Mouse (Mus musculus) neural tube, embryonic 15.5 days (tissue): Measurements from ENCODE around the gene Zfp719. TPM values are rescaled to one million over a fixed set of nuclear protein-coding genes. Genes with fewer than 3 reads are reported as not detected.

Source experiments
- ATAC-seq: fragments of 200-750 bp; cut with Nextera tagmentation; 2 replicates; pipeline ENCODE4 v1.8.0; 2017; ENCODE audit warnings: mild to moderate bottlenecking, moderate TSS enrichment, moderate library complexity; ENCODE audit not compliant: low FRiP score
- H3K27ac ChIP-seq: fragments of 300-500 bp; sonication (generic); replicated peaks from 2 replicates; pipeline ENCODE4 v1.5.1; 2015; ENCODE audit warnings: mild to moderate bottlenecking, inconsistent platforms
- H3K27me3 ChIP-seq: fragments of 300-500 bp; sonication (generic); replicated peaks from 2 replicates; pipeline ENCODE4 v1.6.1; 2015; ENCODE audit warnings: inconsistent platforms
- H3K36me3 ChIP-seq: fragments of 300-500 bp; sonication (generic); 2 replicates; pipeline ENCODE4 v1.6.1; 2015; ENCODE audit warnings: inconsistent platforms
- H3K4me1 ChIP-seq: fragments of 300-500 bp; sonication (generic); 2 replicates; pipeline ENCODE4 v1.6.1; 2015; ENCODE audit warnings: inconsistent platforms
- H3K4me2 ChIP-seq: fragments of 300-500 bp; sonication (generic); 2 replicates; pipeline ENCODE4 v1.6.1; 2015; ENCODE audit warnings: inconsistent platforms, mild to moderate bottlenecking, moderate library complexity
- H3K4me3 ChIP-seq: fragments of 300-500 bp; sonication (generic); replicated peaks from 2 replicates; pipeline ENCODE4 v1.5.1; 2015; ENCODE audit warnings: mild to moderate bottlenecking, inconsistent platforms
- H3K9ac ChIP-seq: fragments of 300-500 bp; sonication (generic); replicated peaks from 2 replicates; pipeline ENCODE4 v1.6.1; 2015; ENCODE audit warnings: mild to moderate bottlenecking, inconsistent platforms
- H3K9me3 ChIP-seq: fragments of 300-500 bp; sonication (generic); replicated peaks from 2 replicates; pipeline ENCODE4 v1.6.1; 2016; ENCODE audit warnings: inconsistent platforms
- WGBS: fragments of 180-500 bp; shearing (Covaris S2); methylation state at CpG from one replicate; pipeline ENCODE4 v1.1.7; 2015; ENCODE audit warnings: mixed read lengths; 5-methylcytosine and 5-hydroxymethylcytosine counted together
- polyA plus RNA-seq: library from polyadenylated mRNA; unstranded; fragments of >200 nt; fragmentation: Nextera tagmentation; extraction: Ambion mirVana; gene quantifications from 2 replicates; pipeline ENCODE4 v1.2.1, GENCODE M21; 2015

Zfp719 gene
- 13.3 and 13.7 TPM in 2 replicates for polyA plus RNA-seq

- peaks cover 20% of the 10 kb centered on the region for H3K36me3 ChIP-seq
- WGBS = under 1% methylated on average over 37 of the region's 37 CpGs
Observed at GRCm38 (mm10) chr7:43579440-43580171, at the start of gene Zfp719. Gene Zfp719 (plus strand): TSS chr7:43579610.

GRCm38 (mm10) chr7:43530216-43530785, 49.1 kb upstream of the Zfp719 start:
- no peak overlapping the region for H3K27ac ChIP-seq
- no peaks in the 10 kb centered on the region for H3K9me3 ChIP-seq
- no peak overlapping the region for H3K9ac ChIP-seq
- 81% methylated on average over 8 of the region's 8 CpGs for WGBS
- H3K4me1 ChIP-seq = no peaks in the 10 kb centered on the region
- no peaks in the 10 kb centered on the region for H3K36me3 ChIP-seq
- H3K4me3 ChIP-seq = no peak overlapping the region
- no peaks in the 10 kb centered on the region for H3K27me3 ChIP-seq
- no peak for ATAC-seq
- no peak overlapping the region for H3K4me2 ChIP-seq

More at GRCm38 (mm10) chr7:43579440-43580171, at the start of gene Zfp719:
- Histone ChIP-seq H3K9me3 (no peaks in the 10 kb centered on the region), H3K4me1 (peaks cover 28% of the 10 kb centered on the region), H3K27ac (peak within 1 kb of the TSS; percentile 95), H3K9ac (peak within 1 kb of the TSS; percentile 96), H3K27me3 (no peaks in the 10 kb centered on the region), H3K4me2 (peak within 1 kb of the TSS; percentile 84), H3K4me3 (peak within 1 kb of the TSS; percentile 75)
- peak; percentile 99 for ATAC-seq

DNA sequence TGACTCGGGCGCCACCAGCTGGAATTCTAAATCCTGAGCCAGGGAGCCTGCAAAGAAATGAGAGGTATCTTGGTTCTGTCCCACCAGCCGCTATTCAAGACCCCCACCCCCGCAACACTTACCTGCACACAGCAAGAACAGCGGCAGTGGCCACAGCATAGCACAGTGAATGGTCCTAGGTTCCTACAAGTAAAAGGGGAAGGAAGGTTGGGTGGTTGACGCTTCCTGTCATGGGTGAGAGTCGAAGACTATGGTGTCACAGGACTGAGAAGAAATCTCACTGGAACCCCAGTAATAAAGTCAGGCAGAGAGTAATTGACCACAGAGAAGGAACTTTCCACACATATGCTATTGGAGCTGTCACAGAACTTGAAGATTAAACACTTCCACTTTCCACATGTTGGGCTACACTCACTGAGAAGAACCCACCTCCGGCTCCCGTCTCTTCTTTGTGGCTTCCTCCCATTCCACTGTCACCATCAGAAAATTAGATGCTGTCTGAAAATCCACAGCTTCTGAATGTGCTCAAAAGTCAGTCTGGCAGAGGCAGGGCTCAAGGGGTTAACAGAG, 46.4 kb upstream of the Zfp719 start:
- H3K36me3 ChIP-seq = no peaks in the 10 kb centered on the region
- ATAC-seq = no peak

DNA sequence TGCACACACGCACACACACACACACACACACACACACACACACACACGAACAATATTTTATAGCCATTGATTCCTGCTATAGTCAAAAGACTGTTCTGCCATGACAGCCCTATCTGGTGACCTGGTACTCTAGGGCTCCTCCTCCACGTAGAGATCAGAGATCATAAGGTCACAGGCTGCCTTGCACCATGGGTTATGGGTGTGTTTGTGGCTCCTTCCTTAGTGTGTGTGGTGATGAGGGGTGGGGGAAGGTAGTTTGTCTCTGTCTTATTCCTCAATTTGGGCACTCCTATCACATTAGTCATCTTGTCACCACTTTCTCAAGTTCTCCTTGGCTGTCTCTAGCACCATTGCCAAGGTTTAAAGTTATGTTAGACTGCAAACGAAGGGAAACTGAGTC, 40.9 kb upstream of the Zfp719 start:
- Histone ChIP-seq H3K36me3 (no peaks in the 10 kb centered on the region), H3K27me3 (no peaks in the 10 kb centered on the region), H3K27ac (no peak overlapping the region), H3K4me1 (no peaks in the 10 kb centered on the region), H3K4me3 (no peak overlapping the region), H3K4me2 (no peak overlapping the region), H3K9me3 (no peaks in the 10 kb centered on the region), H3K9ac (no peak overlapping the region)
- 80% methylated on average over 4 of the region's 4 CpGs for WGBS
- ATAC-seq = no peak

More for the DNA sequence above, 46.4 kb upstream of the Zfp719 start:
- Histone ChIP-seq H3K27ac (no peak overlapping the region), H3K9ac (no peak overlapping the region), H3K27me3 (no peaks in the 10 kb centered on the region), H3K4me3 (no peak overlapping the region), H3K4me1 (no peaks in the 10 kb centered on the region), H3K4me2 (no peak overlapping the region), H3K9me3 (no peaks in the 10 kb centered on the region)
- WGBS = 86% methylated on average over 9 of the region's 9 CpGs

DNA sequence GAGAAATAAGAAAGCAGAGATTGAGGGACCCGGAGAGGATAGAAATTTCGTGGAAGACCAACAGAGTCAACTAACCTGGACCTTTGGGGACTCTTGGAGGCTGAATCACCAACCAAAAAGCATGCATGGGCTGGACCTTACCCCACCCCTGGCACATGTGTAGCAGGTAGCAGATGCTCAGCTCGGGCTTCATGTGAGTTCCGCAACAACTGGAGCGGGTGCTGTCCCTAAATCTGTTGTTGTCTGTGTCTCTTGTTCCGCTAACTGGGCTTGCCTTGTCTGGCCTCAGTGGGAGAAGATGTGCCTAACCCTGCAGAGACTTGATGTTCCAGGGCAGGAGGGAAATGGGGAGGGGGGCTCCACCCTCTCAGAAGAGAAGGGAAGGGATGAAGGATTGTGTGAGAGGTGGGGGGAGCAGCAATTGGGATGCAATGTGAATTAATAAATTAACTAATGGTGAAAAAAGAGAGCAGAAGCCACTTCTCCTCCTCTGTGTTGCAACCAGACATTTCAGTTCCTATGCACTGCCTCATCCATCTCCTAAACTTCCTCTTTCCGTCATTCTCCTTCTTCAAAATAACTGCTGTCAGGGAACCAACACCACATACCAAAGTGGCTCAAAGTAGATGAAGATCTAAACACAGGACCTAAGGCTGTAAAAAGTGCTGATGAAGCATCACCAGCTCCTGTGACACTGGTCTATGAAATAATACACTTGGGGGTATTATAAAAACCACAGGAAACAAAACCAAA, 35.0 kb upstream of the Zfp719 start, which contains the start of gene Cd33:
Gene Cd33, minus strand, starts transcription at position 204 of the 753 bp plus-strand sequence.
- H3K4me3 ChIP-seq = no peak within 1 kb of the TSS
- ATAC-seq = no peak
- no peak within 1 kb of the TSS for H3K9ac ChIP-seq
- no peaks in the 10 kb centered on the region for H3K27me3 ChIP-seq
- WGBS = 89% methylated on average over 7 of the region's 7 CpGs
- no peaks in the 10 kb centered on the region for H3K36me3 ChIP-seq
- H3K9me3 ChIP-seq = no peaks in the 10 kb centered on the region
- H3K4me2 ChIP-seq = no peak within 1 kb of the TSS
- H3K27ac ChIP-seq = no peak within 1 kb of the TSS
- no peaks in the 10 kb centered on the region for H3K4me1 ChIP-seq

- Histone ChIP-seq H3K9me3 (no peaks in the 10 kb centered on the region), H3K9ac (no peak overlapping the region), H3K4me1 (no peaks in the 10 kb centered on the region), H3K4me2 (no peak overlapping the region), H3K36me3 (no peaks in the 10 kb centered on the region), H3K4me3 (no peak overlapping the region), H3K27ac (no peak overlapping the region), H3K27me3 (no peaks in the 10 kb centered on the region)
- 74% methylated on average over 7 of the region's 7 CpGs for WGBS
- no peak for ATAC-seq
Observed at GRCm38 (mm10) chr7:43545656-43546545, 33.5 kb upstream of the Zfp719 start.

DNA sequence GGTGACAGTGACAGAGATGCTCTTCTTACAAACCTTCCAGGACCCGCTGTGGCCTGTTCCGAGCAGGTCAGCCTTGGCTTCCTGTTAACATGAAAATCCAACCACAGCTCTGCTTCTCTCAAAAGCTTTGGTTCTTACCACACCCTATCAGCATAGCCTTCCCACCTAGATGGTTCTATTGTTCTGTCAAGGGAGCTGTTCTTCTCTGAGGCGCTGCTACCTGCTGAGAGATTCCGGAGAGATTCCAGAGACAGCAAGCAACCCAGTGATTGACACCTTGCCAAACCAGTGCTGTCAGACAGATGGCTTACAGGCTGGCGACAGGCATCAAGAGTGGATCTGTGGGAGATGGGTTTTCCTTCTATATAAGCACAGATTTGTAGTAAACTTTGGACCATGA, 31.7 kb upstream of the Zfp719 start:
- no peaks in the 10 kb centered on the region for H3K36me3 ChIP-seq
- WGBS = 48% methylated on average over 5 of the region's 5 CpGs

DNA sequence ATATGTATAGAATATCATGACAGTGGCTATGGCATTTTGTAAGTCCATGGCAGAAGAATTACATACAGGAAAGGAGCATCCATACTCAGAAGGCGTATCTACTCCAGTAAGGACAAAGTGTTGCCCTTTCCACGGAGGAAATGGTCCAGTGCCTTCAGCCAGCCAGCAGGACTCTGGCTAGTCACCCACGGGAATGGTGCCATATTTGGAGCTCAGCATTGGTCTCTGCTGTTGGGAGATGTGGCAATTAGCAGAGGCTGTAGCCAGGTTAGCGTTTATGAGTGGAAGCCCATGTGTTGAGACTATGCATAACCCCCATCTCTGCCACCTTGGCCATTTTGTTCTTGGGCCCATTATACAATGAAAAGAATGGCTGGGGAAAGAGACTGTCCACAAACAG, 31.2 kb upstream of the Zfp719 start:
- H3K36me3 ChIP-seq = no peaks in the 10 kb centered on the region
- 80% methylated on average over 4 of the region's 4 CpGs for WGBS
- H3K27ac ChIP-seq = no peak overlapping the region
- H3K4me3 ChIP-seq = no peak overlapping the region
- H3K27me3 ChIP-seq = no peaks in the 10 kb centered on the region
- no peak overlapping the region for H3K9ac ChIP-seq
- no peaks in the 10 kb centered on the region for H3K9me3 ChIP-seq
- H3K4me2 ChIP-seq = no peak overlapping the region
- H3K4me1 ChIP-seq = no peaks in the 10 kb centered on the region
- ATAC-seq = no peak

More for the DNA sequence above, 31.7 kb upstream of the Zfp719 start:
- Histone ChIP-seq H3K27me3 (no peaks in the 10 kb centered on the region), H3K27ac (no peak overlapping the region), H3K4me1 (no peaks in the 10 kb centered on the region), H3K9me3 (no peaks in the 10 kb centered on the region), H3K4me2 (no peak overlapping the region), H3K4me3 (no peak overlapping the region), H3K9ac (no peak overlapping the region)
- no peak for ATAC-seq

GRCm38 (mm10) chr7:43553153-43553552, 26.3 kb upstream of the Zfp719 start:
- Histone ChIP-seq H3K9ac (no peak overlapping the region), H3K4me2 (no peak overlapping the region), H3K4me1 (no peaks in the 10 kb centered on the region), H3K36me3 (no peaks in the 10 kb centered on the region), H3K27ac (no peak overlapping the region), H3K27me3 (no peaks in the 10 kb centered on the region), H3K4me3 (no peak overlapping the region), H3K9me3 (no peaks in the 10 kb centered on the region)
- 83% methylated on average over 4 of the region's 4 CpGs for WGBS
- ATAC-seq = no peak

DNA sequence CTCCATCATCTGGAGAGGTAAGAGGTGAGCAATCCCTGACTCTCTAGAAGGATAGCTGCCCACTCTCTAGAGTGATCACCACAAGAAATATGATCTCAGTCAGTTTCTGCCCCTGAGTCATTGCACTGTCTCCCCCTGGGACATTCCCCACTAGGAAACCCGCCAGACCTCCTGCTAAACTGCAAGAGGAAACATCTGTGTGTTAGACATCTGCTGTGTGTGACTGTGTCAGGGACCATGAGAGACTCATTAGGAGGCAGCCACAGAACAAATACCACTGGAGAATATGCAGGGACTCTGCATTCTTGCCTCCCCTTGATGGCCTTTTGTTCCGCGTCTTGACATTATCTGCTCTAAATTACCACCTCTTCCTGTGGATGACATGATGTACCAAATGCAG, 24.9 kb upstream of the Zfp719 start:
- H3K4me3 ChIP-seq = no peak overlapping the region

DNA sequence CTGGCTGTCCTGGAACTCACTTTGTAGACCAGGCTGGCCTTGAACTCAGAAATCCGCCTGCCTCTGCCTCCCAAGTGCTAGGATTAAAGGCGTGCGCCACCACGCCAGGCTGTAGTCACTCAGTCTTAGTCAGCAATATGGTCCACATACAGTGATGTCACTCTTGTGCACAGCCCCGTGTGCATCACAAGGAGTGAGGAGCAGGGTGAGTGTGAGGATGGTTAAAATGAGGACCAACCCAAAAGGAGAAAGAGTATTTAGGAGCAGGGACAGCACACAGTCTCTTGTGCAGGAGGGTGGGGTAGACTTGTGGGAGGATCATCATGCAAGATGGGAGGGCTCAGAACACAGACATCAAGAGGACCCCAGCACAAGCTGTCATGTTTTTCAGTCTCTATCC, 24.1 kb upstream of the Zfp719 start:
- no peak overlapping the region for H3K4me2 ChIP-seq
- 93% methylated on average over 5 of the region's 5 CpGs for WGBS

More for the DNA sequence above, 24.9 kb upstream of the Zfp719 start:
- Histone ChIP-seq H3K36me3 (no peaks in the 10 kb centered on the region), H3K4me1 (no peaks in the 10 kb centered on the region), H3K4me2 (no peak overlapping the region), H3K27ac (no peak overlapping the region), H3K27me3 (no peaks in the 10 kb centered on the region), H3K9ac (no peak overlapping the region), H3K9me3 (no peaks in the 10 kb centered on the region)
- 49% methylated on average over 3 of the region's 3 CpGs for WGBS
- no peak for ATAC-seq

More for the DNA sequence above, 24.1 kb upstream of the Zfp719 start:
- Histone ChIP-seq H3K27me3 (no peaks in the 10 kb centered on the region), H3K4me3 (no peak overlapping the region), H3K36me3 (no peaks in the 10 kb centered on the region), H3K4me1 (no peaks in the 10 kb centered on the region), H3K9ac (no peak overlapping the region), H3K27ac (no peak overlapping the region), H3K9me3 (no peaks in the 10 kb centered on the region)
- ATAC-seq = no peak
